Mouse (Mus musculus): ENCODE data around the gene Myo1e.

Gene Myo1e

GRCm38 (mm10) chr9:70439959-70440358 lies 232.8 kb downstream of the Myo1e start:
- DNase-seq, result no peak

GRCm38 (mm10) chr9:70449072-70449471 lies 241.9 kb downstream of the Myo1e start:
- DNase-seq, result no peak
